Mouse (Mus musculus) small intestine, adult 2 months (tissue): ENCODE results near the gene Olfr558. TPM values are rescaled to one million over a fixed set of nuclear protein-coding genes. Genes with fewer than 3 reads are reported as not detected.

Experiments
- H3K27ac ChIP-seq: fragments of 200-500 bp; 2 replicates; pipeline ENCODE4 v1.5.1; 2012; ENCODE audit warnings: low read depth, low read length, control low read depth, inconsistent platforms; ENCODE audit not compliant: insufficient read depth
- H3K27me3 ChIP-seq: fragments of 200-500 bp; 2 replicates; pipeline ENCODE4 v1.6.1; 2012; ENCODE audit warnings: mild to moderate bottlenecking, moderate library complexity, low read length, inconsistent platforms; ENCODE audit not compliant: control insufficient read depth, insufficient read depth
- H3K36me3 ChIP-seq: fragments of 200-500 bp; 2 replicates; pipeline ENCODE4 v1.6.1; 2012; ENCODE audit warnings: mild to moderate bottlenecking, low read length, control low read depth, inconsistent platforms; ENCODE audit not compliant: control insufficient read depth, insufficient read depth
- H3K4me1 ChIP-seq: fragments of 200-500 bp; 2 replicates; pipeline ENCODE4 v1.6.1; 2012; ENCODE audit warnings: low read length, inconsistent platforms, mixed read lengths; ENCODE audit not compliant: control insufficient read depth, insufficient read depth, insufficient read length
- H3K4me3 ChIP-seq: fragments of 200-500 bp; 2 replicates; pipeline ENCODE4 v1.5.1; 2012; ENCODE audit warnings: low read depth, mild to moderate bottlenecking, control low read depth, inconsistent platforms, low read length, moderate library complexity
- CTCF ChIP-seq: fragments of 200-500 bp; IDR thresholded peaks from 2 replicates; pipeline ENCODE4 v1.5.1; 2012; ENCODE audit warnings: low read depth, mild to moderate bottlenecking, control low read depth, inconsistent platforms, low read length, moderate library complexity, mixed read lengths; ENCODE audit not compliant: insufficient replicate concordance, insufficient read length; ENCODE audit errors: extremely low read depth
- POLR2A ChIP-seq: fragments of 200-500 bp; IDR thresholded peaks from 2 replicates; pipeline ENCODE4 v1.6.1; 2012; ENCODE audit warnings: low read depth, mild to moderate bottlenecking, control low read depth, inconsistent platforms, low read length, moderate library complexity
- WGBS: fragments of 180-500 bp; shearing (Covaris S2); methylation state at CpG from one replicate; pipeline ENCODE4 v1.1.7; 2018; 5-methylcytosine and 5-hydroxymethylcytosine counted together
- polyA plus RNA-seq: library from polyadenylated mRNA; depleted of rRNA; stranded (reverse); fragments of >200 nt; gene quantifications from 2 replicates; pipeline ENCODE4 v1.2.3, GENCODE M21; 2012; rRNA removed

Olfr558 gene
- 0.11 and 0.63 TPM in 2 replicates for polyA plus RNA-seq

- H3K27me3 ChIP-seq = no peaks in the 10 kb centered on the region
- no peaks in the 10 kb centered on the region for H3K4me1 ChIP-seq
- TF ChIP-seq CTCF (no peak), POLR2A (no peak)
- H3K36me3 ChIP-seq = no peaks in the 10 kb centered on the region
- no peak within 1 kb of the TSS for H3K4me3 ChIP-seq
- no peak within 1 kb of the TSS for H3K27ac ChIP-seq
These were observed at the start of gene Olfr558 for GRCm38 (mm10) chr7:102701915-102702314. Gene Olfr558 (plus strand): TSS chr7:102702215.

- H3K4me3 ChIP-seq = no peak within 1 kb of the TSS
- WGBS = 72% methylated on average over 1 of the region's 1 CpGs
- H3K36me3 ChIP-seq = no peaks in the 10 kb centered on the region
- no peaks in the 10 kb centered on the region for H3K4me1 ChIP-seq
- TF ChIP-seq CTCF (no peak), POLR2A (no peak)
- no peak within 1 kb of the TSS for H3K27ac ChIP-seq
- H3K27me3 ChIP-seq = no peaks in the 10 kb centered on the region
These were observed 43.5 kb upstream of the Olfr558 start, which contains the start of gene Olfr555 for GRCm38 (mm10) chr7:102658523-102658922. Gene Olfr555 (plus strand): TSS chr7:102658823.

- 71% methylated on average over 3 of the region's 3 CpGs for WGBS
- no peak within 1 kb of the TSS for H3K27ac ChIP-seq
These were observed 37.4 kb upstream of the Olfr558 start, which contains the start of gene Olfr556 for GRCm38 (mm10) chr7:102664599-102664998. Gene Olfr556 (plus strand): TSS chr7:102664899.

GRCm38 (mm10) chr7:102665378-102665777, 36.6 kb upstream of the Olfr558 start:
- H3K4me3 ChIP-seq = no peak overlapping the region
- no peaks in the 10 kb centered on the region for H3K27me3 ChIP-seq
- WGBS = 30% methylated on average over 2 of the region's 2 CpGs
- no peaks in the 10 kb centered on the region for H3K4me1 ChIP-seq
- TF ChIP-seq CTCF (no peak), POLR2A (no peak)
- no peak overlapping the region for H3K27ac ChIP-seq
- no peaks in the 10 kb centered on the region for H3K36me3 ChIP-seq

More at GRCm38 (mm10) chr7:102664599-102664998, 37.4 kb upstream of the Olfr558 start, which contains the start of gene Olfr556:
- Histone ChIP-seq H3K36me3 (no peaks in the 10 kb centered on the region), H3K4me1 (no peaks in the 10 kb centered on the region), H3K4me3 (no peak within 1 kb of the TSS), H3K27me3 (no peaks in the 10 kb centered on the region)
- TF ChIP-seq POLR2A = no peak
- TF ChIP-seq CTCF = no peak

GRCm38 (mm10) chr7:102676225-102676624, 25.8 kb upstream of the Olfr558 start:
- WGBS = 81% methylated on average over 2 of the region's 2 CpGs
- TF ChIP-seq CTCF (no peak), POLR2A (no peak)

GRCm38 (mm10) chr7:102681916-102682315, 20.1 kb upstream of the Olfr558 start:
- WGBS = 88% methylated on average over 1 of the region's 1 CpGs
- no peaks in the 10 kb centered on the region for H3K27me3 ChIP-seq
- no peaks in the 10 kb centered on the region for H3K4me1 ChIP-seq
- no peak overlapping the region for H3K27ac ChIP-seq
- H3K36me3 ChIP-seq = no peaks in the 10 kb centered on the region
- no peak overlapping the region for H3K4me3 ChIP-seq
- TF ChIP-seq POLR2A (no peak), CTCF (no peak)

More at GRCm38 (mm10) chr7:102676225-102676624, 25.8 kb upstream of the Olfr558 start:
- H3K27me3 ChIP-seq = no peaks in the 10 kb centered on the region
- H3K36me3 ChIP-seq = no peaks in the 10 kb centered on the region
- no peak overlapping the region for H3K4me3 ChIP-seq
- no peak overlapping the region for H3K27ac ChIP-seq
- no peaks in the 10 kb centered on the region for H3K4me1 ChIP-seq

- Histone ChIP-seq H3K27ac (peak within 1 kb of the TSS; percentile 25), H3K36me3 (no peaks in the 10 kb centered on the region), H3K4me3 (peak within 1 kb of the TSS; percentile 87), H3K4me1 (no peaks in the 10 kb centered on the region), H3K27me3 (no peaks in the 10 kb centered on the region)
- under 1% methylated on average over 39 of the region's 40 CpGs for WGBS
- TF ChIP-seq POLR2A (peak; percentile 26; the same call in 1 of the 2 replicates), CTCF (no peak)
These were observed 15.0 kb upstream of the Olfr558 start, which contains the start of gene Trim68 for GRCm38 (mm10) chr7:102686944-102687501. Gene Trim68 (minus strand): TSS chr7:102687327.
